Mouse (Mus musculus): Measurements from ENCODE around the gene Gipc1.

Gipc1 gene

GRCm38 (mm10) chr8:83680603-83681002 is 28.1 kb downstream of the Gipc1 start:
- no peak for DNase-seq (ENCODE audit: low read depth, low spot score)

DNA sequence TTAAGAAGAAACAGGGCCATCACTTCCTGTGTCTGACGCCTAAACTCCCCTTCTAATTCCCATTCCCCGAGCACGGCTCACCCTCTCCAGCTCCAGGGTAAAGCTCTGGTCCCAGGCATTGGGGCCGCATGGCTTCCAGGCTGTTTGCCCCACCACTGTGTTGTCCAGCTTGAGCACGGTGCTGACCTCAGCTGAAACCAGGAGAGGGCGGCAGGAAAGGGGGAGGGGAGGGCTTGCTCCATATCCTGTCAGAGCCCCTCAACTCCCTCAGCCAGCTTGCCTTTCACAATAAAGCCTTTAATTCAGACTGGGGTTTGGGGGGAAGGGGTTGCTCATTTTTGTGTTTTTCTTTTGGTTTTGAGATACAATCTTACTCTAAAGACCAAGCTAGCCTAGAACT is 28.6 kb downstream of the Gipc1 start:
- DNase-seq (ENCODE audit: low read depth, low spot score), result no peak

DNA sequence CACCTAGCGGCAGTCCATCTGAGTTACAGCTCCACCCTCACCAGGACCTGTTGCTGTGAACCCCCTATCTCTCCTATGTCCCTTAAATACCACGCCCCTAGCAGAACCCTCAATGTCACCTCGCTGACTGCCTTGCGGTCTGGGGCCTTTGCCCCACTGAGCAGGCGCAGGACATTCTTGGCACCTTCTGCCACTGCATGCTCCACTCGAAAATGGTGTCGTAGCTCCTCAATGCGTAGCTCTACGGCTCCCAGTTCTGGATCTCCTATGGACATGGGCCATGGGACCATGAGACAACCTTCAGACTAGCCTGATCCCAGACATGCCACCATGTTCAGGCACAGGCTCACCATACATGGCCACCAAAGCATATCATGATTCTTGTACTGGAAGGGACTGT is 32.0 kb downstream of the Gipc1 start:
- no peak for DNase-seq (ENCODE audit: low read depth, low spot score)

DNA sequence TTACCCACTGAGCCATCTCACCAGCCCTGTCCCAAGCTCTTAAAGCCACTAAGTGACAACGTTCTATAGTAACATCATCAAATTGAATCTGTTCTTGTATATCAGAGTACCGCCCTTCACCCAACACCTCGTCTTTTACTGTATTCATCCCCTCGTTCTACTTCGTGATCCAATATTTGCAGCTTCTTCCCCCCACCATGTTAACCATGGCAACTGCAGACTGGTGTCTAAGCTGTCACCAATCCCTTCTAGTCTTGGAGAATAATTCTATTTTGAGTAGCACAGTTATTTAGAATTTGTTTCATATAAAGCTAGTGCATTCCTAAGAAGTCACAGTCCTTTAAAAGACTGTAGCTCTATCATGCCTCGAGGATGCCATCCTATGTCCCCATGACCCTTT is 36.8 kb downstream of the Gipc1 start:
- DNase-seq (ENCODE audit: low read depth, low spot score), result no peak

GRCm38 (mm10) chr8:83693609-83694236 is 41.2 kb downstream of the Gipc1 start:
- DNase-seq (ENCODE audit: low read depth, low spot score), result no peak

GRCm38 (mm10) chr8:83694369-83695160 is 42.1 kb downstream of the Gipc1 start:
- DNase-seq (ENCODE audit: low read depth, low spot score), result no peak

DNA sequence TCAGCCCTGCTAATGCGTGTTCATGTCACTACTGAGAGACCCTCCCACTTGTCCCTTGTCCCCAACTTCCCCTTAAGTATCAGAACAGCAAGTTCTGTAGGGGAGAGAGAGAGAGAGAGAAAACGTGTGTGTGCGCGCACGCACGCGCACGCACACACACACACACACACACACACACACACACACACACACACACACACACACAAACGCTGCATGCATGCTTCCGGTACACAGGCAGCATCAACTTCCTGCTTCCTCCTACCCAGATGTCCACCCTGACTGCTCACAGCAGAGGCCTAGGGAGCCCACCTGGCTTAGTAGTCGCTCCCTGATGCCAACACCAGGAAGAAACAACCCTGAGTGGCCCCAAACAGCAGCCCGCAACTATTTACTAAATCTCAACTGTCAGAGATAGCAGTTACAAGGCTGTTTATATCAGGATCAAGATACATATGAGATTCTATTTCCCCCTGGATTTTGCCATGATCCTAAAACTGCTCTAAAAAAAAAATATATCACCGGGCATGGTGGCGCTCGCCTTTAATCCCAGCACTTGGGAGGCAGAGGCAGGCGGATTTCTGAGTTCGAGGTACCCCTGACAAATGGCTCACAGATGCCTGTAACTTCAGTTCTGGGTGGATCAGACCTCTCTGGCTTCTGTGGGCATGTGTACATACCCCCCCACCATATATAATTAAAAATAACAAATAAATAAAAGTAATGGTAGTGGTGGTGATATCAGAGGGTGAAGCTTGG is 43.1 kb downstream of the Gipc1 start:
- DNase-seq (ENCODE audit: low read depth, low spot score), result no peak

- no peak for DNase-seq (ENCODE audit: low read depth, low spot score)
These were observed 45.1 kb downstream of the Gipc1 start for GRCm38 (mm10) chr8:83697374-83698220.

- DNase-seq (ENCODE audit: low read depth, low spot score), result no peak
These were observed 45.8 kb downstream of the Gipc1 start for GRCm38 (mm10) chr8:83698291-83698660.

- no peak for DNase-seq (ENCODE audit: low read depth, low spot score)
These were observed 46.4 kb downstream of the Gipc1 start, which contains the start of gene Pkn1 for GRCm38 (mm10) chr8:83698661-83699453. Gene Pkn1 (minus strand): TSS chr8:83699179.

DNA sequence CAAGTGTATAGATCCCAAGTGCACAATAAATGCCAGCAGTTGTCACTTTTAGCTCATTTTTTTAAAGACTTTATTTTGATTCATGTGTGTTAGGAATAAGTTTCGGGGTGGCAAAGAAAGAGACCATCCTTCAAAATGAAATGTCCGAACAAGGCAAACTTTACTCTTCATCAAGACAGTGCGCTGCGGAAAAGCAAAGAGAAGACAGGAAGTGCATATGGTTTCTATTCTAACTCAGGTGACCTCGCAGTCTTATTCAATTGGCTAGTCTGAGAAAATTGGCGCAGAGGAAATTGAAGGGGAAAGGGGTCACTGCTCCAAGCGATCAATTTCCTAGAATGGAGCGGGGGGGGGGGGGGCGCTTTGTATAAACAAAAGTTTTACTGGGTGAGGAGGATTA is 47.1 kb downstream of the Gipc1 start:
- no peak for DNase-seq (ENCODE audit: low read depth, low spot score)

DNA sequence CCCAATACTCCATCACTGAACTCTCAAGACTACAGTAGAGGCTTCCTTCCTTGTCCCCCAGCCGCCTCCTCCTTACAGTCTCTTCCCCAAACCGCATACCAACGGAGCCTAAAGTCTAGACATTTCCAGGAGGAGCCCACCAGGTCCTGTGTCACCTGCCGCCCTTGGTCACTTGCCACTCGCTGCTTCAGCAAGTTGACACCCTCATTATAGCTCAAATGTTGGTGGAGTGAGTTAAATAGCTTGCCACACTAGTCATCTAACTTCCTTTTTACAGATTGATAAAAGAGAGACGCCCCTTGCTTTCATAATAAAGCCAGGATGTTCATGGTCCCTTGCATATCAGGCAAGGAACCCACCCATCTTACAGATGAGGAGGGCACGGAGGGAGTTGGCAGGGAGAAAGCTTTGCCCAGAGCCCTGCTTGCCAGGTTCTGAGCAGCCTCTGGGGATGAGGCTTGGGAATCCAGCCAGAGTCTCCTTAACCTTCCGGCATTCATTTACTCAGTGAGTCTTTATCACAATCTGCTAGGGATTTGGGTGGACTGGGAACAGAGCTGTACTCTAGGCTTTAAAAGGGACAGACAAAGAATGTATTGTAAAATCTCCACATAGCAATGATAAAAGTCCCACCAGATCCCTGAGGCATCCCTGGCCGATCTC is 48.1 kb downstream of the Gipc1 start:
- no peak for DNase-seq (ENCODE audit: low read depth, low spot score)

- DNase-seq (ENCODE audit: low read depth, low spot score), result no peak
These were observed 50.9 kb downstream of the Gipc1 start for GRCm38 (mm10) chr8:83703426-83703825.

DNA sequence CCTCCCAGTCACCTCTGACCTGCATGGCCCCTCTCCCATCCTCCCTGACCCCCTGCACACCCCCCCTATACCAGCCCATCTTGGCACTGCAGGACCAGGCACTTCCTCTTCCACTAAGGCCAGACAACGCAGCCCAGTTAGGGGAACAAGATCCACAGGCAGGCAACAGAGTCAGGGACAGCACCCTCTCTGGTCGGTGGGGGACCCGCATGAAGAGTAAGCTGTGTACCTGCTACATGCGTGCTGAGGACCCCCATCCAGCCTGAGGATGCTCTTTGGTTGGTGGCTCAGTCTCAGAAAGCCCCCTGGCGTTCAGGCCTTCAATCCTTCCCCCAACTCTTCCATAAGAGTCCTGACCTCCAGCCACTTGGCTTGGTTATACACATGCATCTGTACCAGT is 53.9 kb downstream of the Gipc1 start:
- DNase-seq (ENCODE audit: low read depth, low spot score), result no peak

DNA sequence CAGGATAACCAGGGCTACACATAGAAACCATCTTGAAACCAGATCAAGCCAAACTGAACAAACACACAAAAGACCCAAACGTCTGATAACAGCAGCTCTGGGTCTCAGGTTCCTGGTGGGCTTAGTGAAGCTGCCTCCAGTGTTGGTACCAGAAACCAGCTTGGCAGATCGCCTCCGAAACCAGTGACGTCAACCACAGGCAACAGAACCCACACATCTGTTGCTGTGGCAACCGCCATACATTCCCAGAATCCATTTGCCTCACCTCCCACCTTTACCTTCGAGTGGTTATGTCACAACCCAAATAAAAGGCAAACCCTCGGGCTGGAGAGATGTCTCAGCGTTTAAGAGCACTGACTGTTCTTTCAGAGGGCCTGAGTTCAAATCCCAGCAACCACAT is 55.1 kb downstream of the Gipc1 start:
- DNase-seq (ENCODE audit: low read depth, low spot score), result no peak
